Mouse (Mus musculus): ENCODE data around the gene Ccnd3. TPM values are rescaled to one million over a fixed set of nuclear protein-coding genes. Genes with fewer than 3 reads are reported as not detected.
"Not testable (repeated sequence)": the region's sequence is repeated elsewhere in the genome, so short reads cannot be mapped to it uniquely, and the experiment has no call there.

The Ccnd3 gene
- total RNA-seq, 4 experiments from 2014 or later = 28.2 to 33.4 (median 30.8) TPM

DNA sequence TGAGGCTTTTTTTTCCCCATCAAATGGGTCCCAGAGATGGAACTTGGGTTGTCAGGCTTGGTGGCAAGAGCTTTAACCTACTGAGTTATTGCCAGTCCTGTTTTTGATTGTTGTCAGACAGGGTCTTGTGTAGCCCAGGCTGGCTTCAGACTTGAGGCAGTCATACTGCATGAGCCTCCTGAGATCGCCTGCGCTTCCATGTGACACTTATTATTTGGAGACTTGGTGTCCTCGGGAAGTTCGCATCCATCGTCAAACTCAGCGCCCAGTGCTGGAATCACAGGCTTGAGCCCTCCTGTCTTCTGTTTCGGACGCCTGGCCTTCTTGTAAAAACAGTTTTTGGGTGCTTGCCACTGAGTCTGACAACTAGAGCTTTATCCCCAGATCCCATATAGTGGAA is 111.3 kb downstream of the Ccnd3 start:
- DNase-seq (ENCODE audit: low spot score in 2 of 2) = no peak

DNA sequence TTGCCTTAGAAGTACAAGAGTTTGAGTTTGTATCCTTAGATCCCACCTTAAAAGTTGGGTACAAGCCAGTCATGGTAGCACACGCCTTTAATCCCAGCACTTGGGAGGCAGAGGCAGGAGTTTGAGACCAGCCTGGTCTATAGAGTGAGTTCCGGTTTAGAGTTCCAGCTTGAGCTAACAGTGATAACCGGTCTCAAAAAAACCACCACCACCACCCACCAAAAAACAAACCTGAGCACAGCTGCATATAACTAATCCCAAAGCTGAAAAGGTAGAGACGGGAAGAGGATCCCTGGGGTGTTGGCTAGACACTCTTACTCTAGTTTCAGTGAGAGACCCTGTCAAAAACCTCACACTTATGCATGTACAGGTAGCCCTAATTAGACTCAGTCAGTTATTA is 111.8 kb downstream of the Ccnd3 start:
- no peak for DNase-seq (ENCODE audit: low spot score in 2 of 2)

DNA sequence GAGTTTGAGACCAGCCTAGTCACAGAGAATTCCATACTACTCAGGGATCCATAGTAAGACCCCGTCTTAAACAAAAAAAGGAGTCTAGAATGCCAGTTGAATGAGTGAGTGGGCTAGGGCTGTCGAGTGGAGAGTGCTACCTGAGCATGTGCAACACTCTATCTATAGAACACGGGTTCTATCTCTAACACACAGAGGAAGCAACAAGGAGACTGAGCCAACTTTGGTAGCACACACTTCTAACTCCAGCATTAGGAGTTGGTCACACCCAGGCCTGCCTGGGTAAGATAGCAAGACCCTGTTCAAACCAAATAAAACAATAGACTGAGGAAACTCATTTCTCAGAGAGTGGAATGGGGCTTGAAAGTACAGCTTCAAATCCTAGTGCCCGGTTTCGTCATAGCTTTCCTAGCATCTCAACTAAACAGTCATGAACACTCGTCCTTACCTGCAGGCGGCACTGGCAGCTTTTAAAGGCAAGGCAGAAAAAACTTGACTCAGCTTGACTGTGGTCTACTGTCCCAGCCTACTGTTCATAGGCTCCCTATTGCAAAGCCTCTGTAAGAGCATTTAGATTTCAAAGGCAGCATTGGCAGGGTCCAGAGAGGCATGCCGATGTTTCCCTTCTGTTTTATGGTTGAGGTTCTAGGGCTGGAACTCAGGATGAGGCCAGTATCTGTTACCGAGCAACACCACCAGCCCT is 112.9 kb downstream of the Ccnd3 start:
- DNase-seq (ENCODE audit: low spot score in 2 of 2) = no peak

DNA sequence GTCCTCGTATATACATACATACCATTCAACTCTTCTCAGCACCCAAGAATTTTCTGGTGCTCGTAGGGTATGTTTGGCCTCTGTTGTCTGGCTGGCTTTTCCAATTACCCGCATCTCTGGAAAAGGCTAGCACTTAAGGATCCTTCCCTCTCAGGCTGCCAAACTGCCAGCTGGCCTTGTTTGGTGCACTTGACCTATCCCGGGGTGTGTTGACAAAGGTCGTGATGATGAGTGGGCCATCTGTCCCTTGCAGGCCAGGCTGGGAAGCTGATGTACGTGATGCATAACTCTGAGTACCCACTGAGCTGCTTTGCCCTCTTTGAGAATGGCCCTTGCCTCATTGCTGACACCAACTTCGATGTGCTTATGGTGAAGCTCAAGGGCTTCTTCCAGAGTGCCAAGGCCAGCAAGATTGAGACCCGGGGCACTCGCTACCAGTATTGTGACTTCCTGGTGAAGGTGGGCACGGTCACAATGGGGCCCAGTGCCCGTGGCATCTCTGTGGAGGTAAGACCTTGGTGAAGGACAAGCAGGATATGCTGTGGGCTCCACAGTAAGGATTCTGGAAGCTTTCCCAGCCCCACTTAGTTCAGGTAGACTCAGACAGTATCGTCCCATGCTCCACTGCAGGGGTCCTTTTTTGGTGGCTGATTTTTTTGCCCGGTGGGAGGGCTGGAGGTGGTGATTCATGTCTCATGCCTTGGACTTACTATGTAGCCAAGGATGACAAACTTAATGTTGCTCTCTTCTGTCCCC is 113.9 kb downstream of the Ccnd3 start:
- no peak for DNase-seq (ENCODE audit: low spot score in 2 of 2)

DNA sequence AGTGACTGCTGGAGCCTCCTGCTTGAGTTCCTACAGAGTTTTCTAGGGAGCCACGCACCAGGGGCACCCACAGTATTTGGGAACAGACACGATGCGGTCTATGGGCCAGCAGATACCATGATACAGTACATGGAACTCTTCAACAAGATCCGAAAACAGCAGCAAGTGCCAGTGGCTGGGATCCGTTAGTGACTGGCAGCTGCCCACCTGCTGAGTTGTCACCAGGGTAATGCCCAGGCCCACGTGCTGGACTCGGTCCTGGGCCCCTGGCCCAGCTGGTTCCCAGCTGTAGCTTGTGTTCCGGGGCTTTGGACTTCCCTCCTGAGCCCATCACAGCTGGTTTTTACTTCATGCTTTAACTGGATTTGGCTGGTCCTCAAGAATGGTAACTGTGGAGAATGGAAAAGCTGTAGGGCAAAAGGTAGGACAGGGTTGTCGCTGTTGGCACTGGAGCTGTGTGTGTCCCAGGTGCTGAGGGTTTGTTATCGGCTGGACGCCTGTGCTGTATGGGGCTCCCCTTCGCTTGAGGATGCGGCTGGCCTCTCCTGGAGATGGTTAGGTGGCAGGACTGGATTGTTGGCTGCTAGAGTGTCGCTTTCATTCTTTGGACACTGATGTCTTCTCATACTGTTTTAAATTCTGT is 118.2 kb downstream of the Ccnd3 start:
- DNase-seq (ENCODE audit: low spot score in 2 of 2) = no peak

DNA sequence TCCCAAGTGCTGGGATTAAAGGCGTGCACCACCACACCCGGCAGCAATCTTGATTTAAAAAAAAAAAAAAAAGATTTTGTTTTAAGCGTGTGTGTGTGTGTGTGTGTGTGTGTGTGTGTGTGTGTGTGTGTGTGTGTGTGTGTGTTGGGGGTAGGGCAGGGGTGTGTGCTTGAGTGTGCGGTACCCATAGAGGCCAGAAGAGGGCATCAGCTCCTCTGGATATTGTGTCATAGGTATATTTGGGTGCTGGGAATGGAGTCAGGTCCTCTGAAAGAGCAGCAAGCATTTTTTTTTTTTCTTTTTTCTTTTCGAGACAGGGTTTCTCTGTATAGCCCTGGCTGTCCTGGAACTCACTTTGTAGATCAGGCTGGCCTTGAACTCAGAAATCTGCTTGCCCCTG is 119.7 kb downstream of the Ccnd3 start:
- DNase-seq (ENCODE audit: low spot score in 2 of 2) = not testable (repeated sequence)

DNA sequence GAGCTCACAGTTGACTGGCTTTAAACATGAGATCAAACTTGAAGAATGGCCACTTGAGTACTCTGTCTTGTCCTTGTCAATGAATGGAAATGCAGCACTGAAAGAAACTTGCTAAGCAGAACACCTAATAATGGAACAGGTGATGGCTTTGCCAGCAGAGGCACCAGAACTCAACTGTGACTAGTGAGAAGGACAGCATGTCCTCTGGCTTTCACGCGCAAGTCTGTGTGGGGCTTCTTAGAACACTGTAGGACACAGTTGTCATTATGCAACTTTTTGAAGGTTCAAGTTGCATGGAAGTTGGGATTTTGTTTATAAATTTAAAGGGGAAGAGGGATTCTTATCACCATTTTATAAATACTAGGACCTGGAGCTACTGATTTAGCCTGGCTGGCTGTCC is 120.2 kb downstream of the Ccnd3 start:
- DNase-seq (ENCODE audit: low spot score in 2 of 2) = no peak

DNA sequence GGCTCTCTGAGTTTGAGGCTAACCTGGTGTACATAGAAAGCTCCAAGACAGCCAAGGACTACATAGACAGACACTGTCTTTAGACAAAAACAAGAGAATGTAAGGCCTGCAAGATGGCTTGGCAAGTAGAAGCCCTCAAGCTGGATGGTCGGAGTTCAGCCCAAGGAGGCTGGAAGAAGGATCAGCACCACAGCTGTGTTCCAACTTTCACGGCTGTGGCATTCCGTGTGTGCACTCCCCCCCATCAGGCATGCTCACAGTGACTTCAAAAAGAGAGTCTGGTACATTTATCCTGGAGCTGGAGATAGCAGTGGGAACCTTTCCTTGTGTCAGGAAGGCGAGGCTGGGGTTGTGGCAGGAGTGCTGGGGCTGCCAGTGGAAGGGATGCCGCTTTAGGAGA is 121.2 kb downstream of the Ccnd3 start:
- no peak for DNase-seq (ENCODE audit: low spot score in 2 of 2)

DNA sequence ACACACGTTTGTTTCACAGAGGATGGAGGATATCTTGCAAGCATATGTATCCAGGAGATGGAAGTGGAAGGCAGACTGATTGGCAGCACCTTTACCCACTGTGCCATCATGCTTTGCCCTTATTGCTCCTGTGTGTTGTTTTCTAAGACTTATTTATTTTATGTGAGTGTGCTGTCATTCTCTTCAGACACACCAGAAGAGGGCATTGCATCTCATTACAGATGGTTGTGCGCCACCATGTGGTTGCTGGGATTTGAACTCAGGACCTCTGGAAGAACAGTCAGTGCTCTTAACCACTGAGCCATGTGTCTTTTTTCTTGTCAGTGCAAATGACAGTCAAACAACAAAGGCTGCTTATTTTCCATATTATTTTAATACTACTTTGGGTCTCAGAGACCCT is 122.9 kb downstream of the Ccnd3 start:
- DNase-seq (ENCODE audit: low spot score in 2 of 2) = no peak

DNA sequence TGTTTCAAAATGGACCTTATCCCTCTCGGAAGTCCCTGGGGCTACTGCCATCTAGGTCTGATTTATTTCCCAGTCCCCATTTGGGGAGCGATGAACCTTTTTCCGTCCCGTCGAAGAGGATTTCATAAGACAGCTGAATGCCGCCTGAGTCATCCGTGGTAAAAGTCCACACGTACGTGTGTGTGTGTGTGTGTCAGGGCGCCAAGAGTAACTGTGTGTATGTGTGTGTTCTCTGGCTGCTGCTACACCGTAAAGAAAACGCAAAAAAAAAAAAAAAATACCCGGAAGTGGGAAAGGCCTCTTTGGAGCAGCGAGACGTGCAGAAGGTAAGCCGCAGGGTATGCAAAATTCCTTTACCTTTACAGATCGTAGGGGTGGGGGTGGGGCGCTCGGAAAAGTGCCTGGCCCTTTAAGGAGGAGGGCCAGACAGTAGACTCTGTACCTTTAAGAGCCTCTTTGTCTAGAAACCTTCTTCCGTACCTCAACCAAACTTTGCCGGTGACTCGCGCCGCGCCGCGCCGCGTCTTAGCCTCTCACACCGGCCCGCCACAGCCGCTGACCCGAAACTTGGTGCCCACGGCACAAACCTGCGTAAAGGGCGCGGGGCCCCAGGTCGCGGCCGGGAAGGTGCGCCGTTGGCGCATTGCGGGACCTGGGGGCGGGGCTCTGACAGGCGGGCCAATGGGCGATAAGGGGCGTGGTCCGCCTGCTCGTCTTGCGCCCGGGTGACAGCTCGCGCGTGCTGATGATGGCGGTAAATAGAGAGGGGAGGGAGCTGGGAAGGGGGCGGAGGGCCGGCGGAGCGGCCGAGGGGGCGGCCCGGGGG is 124.2 kb downstream of the Ccnd3 start:
- peak; percentile 80 to 93 for DNase-seq (ENCODE audit: low spot score in 2 of 2)

DNA sequence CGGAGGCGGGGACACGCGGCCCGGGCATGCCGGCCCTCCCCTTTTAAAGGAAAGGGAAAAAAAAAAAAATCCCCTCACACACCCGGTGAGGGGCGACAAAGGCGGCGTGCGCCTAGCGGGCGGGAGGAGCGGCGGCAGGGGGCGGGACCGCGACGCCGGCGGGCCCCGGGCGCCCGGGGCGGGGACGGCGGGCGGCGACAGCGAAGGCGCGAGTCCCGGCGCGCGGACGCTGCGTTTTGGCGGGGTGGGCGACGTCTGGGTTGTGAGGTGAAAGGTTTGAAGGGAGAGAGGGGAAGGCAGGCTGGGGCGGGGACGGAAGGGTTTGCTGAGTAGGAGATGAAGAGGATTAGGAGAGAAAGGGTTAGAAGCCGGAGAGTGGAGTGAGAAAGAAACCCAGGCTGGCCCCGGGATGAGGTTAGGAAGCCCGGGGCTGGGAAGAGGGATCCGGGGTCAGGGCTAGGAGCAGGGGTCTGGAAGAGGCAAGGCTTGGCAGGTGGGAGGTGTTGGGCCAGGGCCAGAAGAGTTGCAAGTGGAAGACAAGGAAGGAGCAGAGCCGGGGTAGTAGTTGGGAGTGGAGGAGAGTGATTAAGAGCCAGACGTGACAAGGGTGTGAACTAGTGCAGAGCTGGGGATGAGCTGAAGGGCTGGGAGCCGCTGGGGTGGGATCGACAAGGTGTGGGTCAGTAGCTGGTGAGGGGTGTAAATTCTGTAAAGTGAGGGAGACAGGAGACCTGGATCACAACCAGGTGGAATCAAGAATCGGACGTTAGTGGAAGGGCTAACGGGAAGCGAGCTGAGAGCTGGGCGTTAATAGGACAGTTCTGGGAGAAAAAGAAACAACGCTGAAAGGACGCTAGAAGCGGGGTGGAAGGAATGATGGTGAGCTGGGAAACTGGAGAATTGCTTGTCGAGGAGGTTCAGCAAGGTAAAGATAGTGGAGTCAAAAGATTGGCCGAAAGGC is 125.1 kb downstream of the Ccnd3 start:
- DNase-seq (ENCODE audit: low spot score in 2 of 2) = peak; percentile 21 to 43

DNA sequence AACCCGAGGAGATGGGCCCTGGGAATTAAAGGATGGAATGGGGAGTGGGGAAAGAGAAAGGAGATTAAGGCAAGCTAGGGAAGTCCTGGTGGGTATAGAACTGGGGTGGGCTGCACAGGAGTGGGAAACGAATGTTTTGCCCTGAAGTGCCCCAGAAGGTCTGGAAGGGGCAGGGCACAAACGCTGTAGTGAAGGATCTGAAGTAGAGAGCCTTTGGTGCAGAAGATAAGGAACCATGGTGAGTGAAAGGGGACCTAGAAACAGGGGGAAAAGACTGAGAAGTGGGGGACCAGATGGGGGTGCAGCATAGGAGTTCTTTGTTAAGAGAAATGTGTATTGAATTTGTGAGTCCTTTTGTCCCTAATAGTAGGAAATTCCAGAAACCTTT is 125.8 kb downstream of the Ccnd3 start, which contains the start of gene Usp49:
TSS of gene Usp49 (plus strand) at position 13 of the 388 bp plus-strand sequence.
- DNase-seq (ENCODE audit: low spot score in 2 of 2) = no peak

DNA sequence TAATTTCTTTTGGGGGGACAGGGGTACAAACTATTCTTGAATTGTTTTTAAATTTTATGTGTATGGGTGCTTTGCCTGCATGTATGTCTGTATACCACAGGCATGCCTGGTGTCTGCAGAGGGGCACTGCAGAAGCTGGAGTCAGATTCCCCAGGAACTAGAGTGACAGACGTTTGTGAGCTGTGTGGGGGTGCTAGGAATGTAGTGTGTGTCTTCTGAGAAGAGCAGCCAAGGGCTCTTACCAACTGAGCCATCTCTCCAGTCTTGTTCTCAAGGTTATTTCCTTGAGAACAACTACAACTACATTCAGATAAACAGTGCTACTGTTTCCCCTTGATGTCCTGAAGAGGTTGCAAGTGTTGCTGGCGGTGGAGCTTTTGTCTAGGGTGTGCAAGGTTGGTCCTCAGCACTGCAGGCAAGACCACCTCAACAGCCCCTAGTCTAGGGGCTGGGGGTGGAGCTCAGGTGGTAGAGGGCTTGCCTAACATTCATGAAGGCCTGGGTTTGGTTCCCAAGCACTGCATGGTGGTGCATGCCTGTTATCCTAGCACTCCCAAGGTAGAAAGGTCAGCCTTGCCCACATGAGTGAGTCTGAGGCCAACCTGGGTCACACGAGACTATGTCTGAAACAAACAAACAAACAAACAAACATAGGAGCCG is 127.5 kb downstream of the Ccnd3 start:
- no peak for DNase-seq (ENCODE audit: low spot score in 2 of 2)

DNA sequence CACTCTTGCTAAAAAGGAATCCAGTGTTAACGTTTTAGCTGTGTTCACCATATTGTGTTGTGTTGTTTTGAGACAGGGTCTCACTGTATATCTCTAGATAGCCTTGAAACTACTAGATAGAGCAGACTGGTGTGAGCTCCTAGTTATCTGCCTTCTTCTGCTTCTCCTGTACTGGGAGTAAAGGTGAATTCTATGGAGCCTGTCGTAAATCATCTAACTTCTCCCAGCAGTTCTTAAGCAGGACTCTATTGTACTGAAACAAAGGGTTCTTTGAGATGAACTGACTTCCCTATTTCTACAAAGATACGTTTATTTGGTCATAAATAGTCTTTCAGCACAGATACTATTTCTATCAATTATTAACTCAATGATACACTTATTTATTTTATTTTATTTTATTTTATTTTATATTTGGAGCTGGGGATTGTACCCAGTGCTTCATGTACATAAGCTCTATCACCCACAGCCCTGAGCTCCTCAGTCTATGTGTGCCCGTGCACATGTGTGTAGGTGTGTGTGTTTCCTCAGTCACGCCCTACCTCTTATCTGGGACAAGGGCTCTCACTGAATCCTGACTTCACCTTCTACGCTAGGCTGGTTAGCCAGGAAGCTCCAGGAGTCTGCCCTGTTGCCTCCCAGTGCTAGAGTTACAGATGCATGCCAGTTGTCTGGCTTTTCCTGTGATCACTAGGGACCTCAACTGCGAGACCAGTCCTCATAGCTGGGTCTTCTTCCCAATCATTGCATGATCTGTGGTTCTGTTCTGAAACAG is 129.3 kb downstream of the Ccnd3 start:
- no peak for DNase-seq (ENCODE audit: low spot score in 2 of 2)

DNA sequence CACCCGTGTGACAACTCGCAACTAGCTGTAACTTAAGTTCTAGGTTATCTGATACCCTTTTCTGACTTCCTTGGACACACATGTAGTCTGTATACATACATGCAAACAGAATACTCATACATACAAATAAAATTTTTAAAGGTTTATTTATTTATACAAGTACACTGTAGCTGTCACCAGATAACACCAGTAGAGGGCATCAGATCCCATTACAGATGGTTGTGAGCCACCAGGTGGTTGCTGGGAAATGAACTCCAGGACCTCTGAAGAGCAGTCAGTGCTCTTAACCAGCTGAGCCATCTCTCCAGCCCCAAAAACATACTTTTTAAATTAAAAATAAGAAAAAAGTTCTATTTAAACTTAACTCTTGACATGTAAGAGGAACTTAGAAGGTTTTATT is 138.1 kb downstream of the Ccnd3 start:
- DNase-seq (ENCODE audit: low spot score in 2 of 2) = no peak

DNA sequence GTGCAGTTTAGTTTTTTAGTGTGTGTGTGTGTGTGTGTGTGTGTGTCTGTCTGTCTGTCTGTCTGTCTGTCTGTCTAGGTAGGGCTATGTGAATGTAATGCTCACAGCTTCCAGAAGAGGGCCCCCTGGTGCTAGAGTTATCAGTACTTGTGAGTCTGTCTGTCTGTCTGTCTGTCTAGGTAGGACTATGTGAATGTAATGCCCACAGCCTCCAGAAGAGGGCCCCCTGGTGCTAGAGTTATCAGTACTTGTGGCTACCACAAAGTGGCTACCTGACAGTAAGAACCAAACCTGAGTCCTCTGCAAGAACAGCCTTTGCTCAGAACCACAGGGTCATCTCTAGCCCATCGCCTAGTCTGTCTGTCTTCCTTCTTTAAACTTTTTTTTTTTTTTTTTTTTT is 141.8 kb downstream of the Ccnd3 start:
- DNase-seq (ENCODE audit: low spot score in 2 of 2) = no peak

DNA sequence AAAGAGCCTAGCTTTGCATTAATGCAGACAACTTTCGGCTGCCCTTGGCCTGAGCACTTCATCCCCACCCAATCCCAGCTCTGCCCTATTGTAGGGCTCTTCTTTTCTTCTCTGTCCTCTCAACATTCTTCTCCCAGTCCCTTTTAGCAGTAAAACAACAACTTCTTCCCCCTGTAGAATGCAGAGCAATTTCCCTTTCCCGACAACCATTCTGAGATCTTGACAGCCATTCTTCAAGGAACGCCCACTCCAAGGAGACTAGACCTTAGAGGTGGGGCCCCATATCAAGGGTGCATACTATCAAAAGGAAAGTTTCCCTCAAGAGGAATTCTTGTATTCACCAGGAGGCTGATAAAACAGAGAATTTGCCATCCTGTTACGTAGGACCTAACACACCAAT is 144.1 kb downstream of the Ccnd3 start:
- DNase-seq (ENCODE audit: low spot score in 2 of 2) = no peak

Data from left cerebral cortex, adult 8-10 months (tissue).